Mouse (Mus musculus) adrenal gland, postnatal 4 days (tissue): ENCODE data around the gene Rxfp3. TPM values are rescaled to one million over a fixed set of nuclear protein-coding genes. Genes with fewer than 3 reads are reported as not detected.

Source experiments
- DNase-seq, 2 experiments: peaks; one replicate each; pipeline ENCODE4 v3.0.0; 2021 to 2022; ENCODE audit warnings: low spot score in 2 of 2, mixed read lengths in 2 of 2
- long read RNA-seq, 2 experiments: library from polyadenylated mRNA; stranded (forward); transcript quantifications; one replicate each; pipeline ENCODE4 v2.0.0; 2021
- total RNA-seq, 2 experiments: library from RNA; stranded (reverse); gene quantifications; 2 replicates each; pipeline ENCODE4 v1.2.3; 2021

Rxfp3 gene
- total RNA-seq, result under 1 TPM; 0.06 to 0.11 TPM
- long read RNA-seq, experiment 1, result 0 reads
- long read RNA-seq, experiment 2, full-length matches to known transcripts, result 2 of 2 reads
- long read RNA-seq, experiment 2, partial matches to known transcripts, result 0 of 2 reads
- long read RNA-seq, experiment 2, other reads (novel, unspliced or antisense), result 0 of 2 reads

GRCm38 (mm10) chr15:11037711-11038110 lies at the start of gene Rxfp3:
Gene Rxfp3, minus strand, starts transcription at chr15:11037991.
- DNase-seq, result no peak

- DNase-seq, result no peak
Measured at GRCm38 (mm10) chr15:11084993-11085365, 47.2 kb upstream of the Rxfp3 start.

- no peak for DNase-seq
Measured at GRCm38 (mm10) chr15:11084241-11084992, 46.6 kb upstream of the Rxfp3 start.

GRCm38 (mm10) chr15:11083678-11084077 lies 45.9 kb upstream of the Rxfp3 start:
- no peak for DNase-seq

- no peak for DNase-seq
Measured at GRCm38 (mm10) chr15:11082961-11083569, 45.3 kb upstream of the Rxfp3 start.

GRCm38 (mm10) chr15:11075726-11076361 lies 38.1 kb upstream of the Rxfp3 start:
- DNase-seq, result no peak

- DNase-seq, result no peak
Measured at GRCm38 (mm10) chr15:11067891-11068290, 30.1 kb upstream of the Rxfp3 start.

GRCm38 (mm10) chr15:11066299-11066698 lies 28.5 kb upstream of the Rxfp3 start:
- no peak for DNase-seq

- DNase-seq, result no peak
Measured at GRCm38 (mm10) chr15:11065528-11066171, 27.9 kb upstream of the Rxfp3 start.

GRCm38 (mm10) chr15:11064558-11065411 lies 27.0 kb upstream of the Rxfp3 start, which contains the start of gene Adamts12:
Gene Adamts12, plus strand, starts transcription at chr15:11064790.
- peak in 1 of 2 experiments; percentile 32 for DNase-seq

GRCm38 (mm10) chr15:11064160-11064557 lies 26.4 kb upstream of the Rxfp3 start:
- DNase-seq, result no peak

GRCm38 (mm10) chr15:11062903-11063302 lies 25.1 kb upstream of the Rxfp3 start:
- no peak for DNase-seq

GRCm38 (mm10) chr15:11054440-11055080 lies 16.8 kb upstream of the Rxfp3 start:
- no peak for DNase-seq

- DNase-seq, result no peak
Measured at GRCm38 (mm10) chr15:11053678-11054439, 16.1 kb upstream of the Rxfp3 start.

GRCm38 (mm10) chr15:11042828-11043227 lies 5.0 kb upstream of the Rxfp3 start:
- no peak for DNase-seq

GRCm38 (mm10) chr15:11041229-11041628 lies 3.4 kb upstream of the Rxfp3 start:
- DNase-seq, result no peak

GRCm38 (mm10) chr15:11040067-11040466 lies 2.3 kb upstream of the Rxfp3 start:
- DNase-seq, result no peak

- no peak for DNase-seq
Measured at GRCm38 (mm10) chr15:11038476-11038875, 685 bp upstream of the Rxfp3 start.

- DNase-seq, result no peak
Measured at GRCm38 (mm10) chr15:11037376-11037695, 455 bp downstream of the Rxfp3 start.
